Mouse (Mus musculus) midbrain, embryonic 16.5 days (tissue): ENCODE data around the gene Prrxl1. TPM values are rescaled to one million over a fixed set of nuclear protein-coding genes. Genes with fewer than 3 reads are reported as not detected.

Source experiments
- ATAC-seq: fragments of 200-750 bp; cut with Nextera tagmentation; 2 replicates; pipeline ENCODE4 v1.8.0; 2017; ENCODE audit warnings: moderate TSS enrichment
- H3K27ac ChIP-seq: fragments of 300-500 bp; sonication (generic); 2 replicates; pipeline ENCODE4 v1.5.1; 2014; ENCODE audit warnings: mild to moderate bottlenecking, low read length, mixed read lengths
- H3K27me3 ChIP-seq: fragments of 300-500 bp; sonication (generic); 2 replicates; pipeline ENCODE4 v1.6.1; 2014; ENCODE audit warnings: low read depth, low read length, mixed read lengths; ENCODE audit not compliant: control insufficient read depth, insufficient read depth
- H3K36me3 ChIP-seq: fragments of 300-500 bp; sonication (generic); 2 replicates; pipeline ENCODE4 v1.6.1; 2014; ENCODE audit warnings: mild to moderate bottlenecking, low read length, moderate library complexity, mixed read lengths; ENCODE audit not compliant: control insufficient read depth, insufficient read depth
- H3K4me1 ChIP-seq: fragments of 300-500 bp; sonication (generic); 2 replicates; pipeline ENCODE4 v1.6.1; 2014; ENCODE audit warnings: mild to moderate bottlenecking, low read length, mixed read lengths; ENCODE audit not compliant: control insufficient read depth, insufficient read depth
- H3K4me2 ChIP-seq: fragments of 300-500 bp; sonication (generic); 2 replicates; pipeline ENCODE4 v1.6.1; 2014; ENCODE audit warnings: mild to moderate bottlenecking, low read length, mixed read lengths
- H3K4me3 ChIP-seq: fragments of 300-500 bp; sonication (generic); 2 replicates; pipeline ENCODE4 v1.5.1; 2014; ENCODE audit warnings: low read depth, mild to moderate bottlenecking, low read length, moderate library complexity, mixed read lengths
- H3K9ac ChIP-seq: fragments of 300-500 bp; sonication (generic); 2 replicates; pipeline ENCODE4 v1.6.1; 2014; ENCODE audit warnings: low read depth, low read length, mixed read lengths
- H3K9me3 ChIP-seq: fragments of 300-500 bp; sonication (generic); replicated peaks from 2 replicates; pipeline ENCODE4 v1.6.1; 2014; ENCODE audit warnings: mild to moderate bottlenecking, low read length, mixed read lengths; ENCODE audit not compliant: control insufficient read depth, poor library complexity, severe bottlenecking
- WGBS: fragments of 180-500 bp; shearing (Covaris S2); extraction: QIAGEN DNeasy Blood & Tissue Kit; methylation state at CpG from one replicate; pipeline ENCODE4 v1.1.7; 2014; 5-methylcytosine and 5-hydroxymethylcytosine counted together
- polyA plus RNA-seq: library from polyadenylated mRNA; unstranded; fragments of >200 nt; fragmentation: Nextera tagmentation; extraction: Ambion mirVana; gene quantifications from 2 replicates; pipeline ENCODE4 v1.2.1, GENCODE M21; 2015

Prrxl1 gene
- polyA plus RNA-seq, 1 experiment from 2014 or later = 2.0 TPM

- ATAC-seq = no peak
- WGBS = 88% methylated on average over 6 of the region's 6 CpGs
- Histone ChIP-seq H3K27me3 (no peaks in the 10 kb centered on the region), H3K36me3 (no peaks in the 10 kb centered on the region), H3K9me3 (no peaks in the 10 kb centered on the region), H3K9ac (no peak overlapping the region), H3K27ac (no peak overlapping the region), H3K4me2 (no peak overlapping the region), H3K4me3 (no peak overlapping the region), H3K4me1 (no peaks in the 10 kb centered on the region)
Measured at GRCm38 (mm10) chr14:32663099-32663498, 63.9 kb downstream of the Prrxl1 start.

DNA sequence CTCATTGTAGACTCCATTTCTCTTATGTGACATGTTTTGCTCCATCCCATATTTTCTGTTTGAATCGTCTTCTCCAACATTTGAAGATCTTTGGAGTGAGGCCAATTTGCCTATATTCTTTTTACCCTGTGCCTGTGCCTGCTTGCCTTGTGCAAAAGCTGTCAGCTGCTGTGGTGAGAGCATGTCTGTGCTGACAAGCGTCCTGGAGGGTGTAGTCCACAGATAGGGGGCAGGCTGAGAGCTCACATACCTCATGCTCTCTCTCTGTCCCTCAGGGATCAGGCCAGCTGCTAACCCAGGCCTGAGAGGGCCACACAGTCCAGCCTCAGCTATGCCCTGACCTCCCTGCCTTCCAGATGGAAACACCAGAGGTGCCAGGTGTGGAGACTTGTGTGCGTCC, 74.0 kb downstream of the Prrxl1 start:
- Histone ChIP-seq H3K4me1 (no peaks in the 10 kb centered on the region), H3K36me3 (no peaks in the 10 kb centered on the region), H3K9me3 (no peaks in the 10 kb centered on the region), H3K27me3 (no peaks in the 10 kb centered on the region), H3K27ac (no peak overlapping the region), H3K4me3 (no peak overlapping the region), H3K9ac (no peak overlapping the region), H3K4me2 (no peak overlapping the region)
- ATAC-seq = no peak
- WGBS = 57% methylated on average over 3 of the region's 3 CpGs

- no peak overlapping the region for H3K4me2 ChIP-seq
- H3K27me3 ChIP-seq = no peaks in the 10 kb centered on the region
- no peak overlapping the region for H3K27ac ChIP-seq
- no peaks in the 10 kb centered on the region for H3K9me3 ChIP-seq
- no peaks in the 10 kb centered on the region for H3K36me3 ChIP-seq
- WGBS = 66% methylated on average over 3 of the region's 3 CpGs
- no peak overlapping the region for H3K4me3 ChIP-seq
- no peak overlapping the region for H3K9ac ChIP-seq
- peaks cover 5% of the 10 kb centered on the region; the same call in 1 of the 2 replicates for H3K4me1 ChIP-seq
- no peak for ATAC-seq
Measured at GRCm38 (mm10) chr14:32678565-32678964, 79.4 kb downstream of the Prrxl1 start.

- no peak for ATAC-seq
- WGBS = 49% methylated on average over 3 of the region's 3 CpGs
Measured at GRCm38 (mm10) chr14:32681603-32682002, 82.4 kb downstream of the Prrxl1 start.

GRCm38 (mm10) chr14:32682536-32682935, 83.3 kb downstream of the Prrxl1 start:
- no peak overlapping the region for H3K4me2 ChIP-seq
- H3K9me3 ChIP-seq = no peaks in the 10 kb centered on the region
- H3K36me3 ChIP-seq = no peaks in the 10 kb centered on the region
- peaks cover 11% of the 10 kb centered on the region; the same call in 1 of the 2 replicates for H3K4me1 ChIP-seq
- no peaks in the 10 kb centered on the region for H3K27me3 ChIP-seq
- H3K4me3 ChIP-seq = no peak overlapping the region
- no peak overlapping the region for H3K27ac ChIP-seq
- no peak for ATAC-seq
- no peak overlapping the region for H3K9ac ChIP-seq
- 94% methylated on average over 12 of the region's 12 CpGs for WGBS

More at GRCm38 (mm10) chr14:32681603-32682002, 82.4 kb downstream of the Prrxl1 start:
- no peaks in the 10 kb centered on the region for H3K27me3 ChIP-seq
- peaks cover 11% of the 10 kb centered on the region; the same call in 1 of the 2 replicates for H3K4me1 ChIP-seq
- H3K9ac ChIP-seq = no peak overlapping the region
- no peak overlapping the region for H3K4me3 ChIP-seq
- no peaks in the 10 kb centered on the region for H3K36me3 ChIP-seq
- H3K27ac ChIP-seq = no peak overlapping the region
- H3K9me3 ChIP-seq = no peaks in the 10 kb centered on the region
- H3K4me2 ChIP-seq = no peak overlapping the region

GRCm38 (mm10) chr14:32683251-32683838, 84.1 kb downstream of the Prrxl1 start:
- Histone ChIP-seq H3K9me3 (no peaks in the 10 kb centered on the region), H3K4me1 (peaks cover 11% of the 10 kb centered on the region; the same call in 1 of the 2 replicates), H3K27me3 (no peaks in the 10 kb centered on the region), H3K27ac (no peak overlapping the region), H3K36me3 (no peaks in the 10 kb centered on the region), H3K9ac (no peak overlapping the region), H3K4me3 (no peak overlapping the region), H3K4me2 (no peak overlapping the region)
- peak; percentile 67; the same call in 1 of the 2 replicates for ATAC-seq
- 60% methylated on average over 19 of the region's 19 CpGs for WGBS

- Histone ChIP-seq H3K4me1 (peaks cover 11% of the 10 kb centered on the region; the same call in 1 of the 2 replicates), H3K36me3 (no peaks in the 10 kb centered on the region), H3K4me2 (peak overlapping the region; percentile 38), H3K27ac (no peak overlapping the region), H3K4me3 (no peak overlapping the region), H3K27me3 (no peaks in the 10 kb centered on the region), H3K9ac (no peak overlapping the region), H3K9me3 (no peaks in the 10 kb centered on the region)
- peak; percentile 67; the same call in 1 of the 2 replicates for ATAC-seq
- WGBS = 30% methylated on average over 19 of the region's 19 CpGs
Measured at GRCm38 (mm10) chr14:32683982-32684734, 85.0 kb downstream of the Prrxl1 start.

DNA sequence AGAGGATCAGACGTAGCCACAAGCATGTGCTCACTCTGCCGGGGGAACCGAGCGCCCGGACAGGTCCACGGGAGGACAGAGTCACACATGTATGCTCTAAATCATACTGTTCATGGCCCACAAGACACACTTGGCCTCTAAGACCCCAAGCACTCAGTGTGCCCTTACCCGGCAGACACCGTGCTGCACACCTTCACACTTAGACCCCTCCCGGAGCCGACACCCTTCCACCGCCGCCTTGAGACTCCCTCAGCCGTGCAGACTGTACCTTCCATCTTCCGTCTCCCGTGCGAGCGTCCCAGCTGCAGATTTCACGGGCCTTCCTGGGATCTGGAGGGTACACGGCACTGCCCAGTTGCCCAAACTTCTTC, 85.5 kb downstream of the Prrxl1 start:
- no peak for ATAC-seq
- Histone ChIP-seq H3K4me2 (no peak overlapping the region), H3K4me1 (peaks cover 11% of the 10 kb centered on the region; the same call in 1 of the 2 replicates), H3K9me3 (no peaks in the 10 kb centered on the region), H3K36me3 (no peaks in the 10 kb centered on the region), H3K27ac (no peak overlapping the region), H3K4me3 (no peak overlapping the region), H3K9ac (no peak overlapping the region), H3K27me3 (no peaks in the 10 kb centered on the region)
- WGBS = 87% methylated on average over 19 of the region's 19 CpGs
